Mouse (Mus musculus) liver, adult 2 months (tissue): Measurements from ENCODE around the gene Fbxl22. TPM values are rescaled to one million over a fixed set of nuclear protein-coding genes. Genes with fewer than 3 reads are reported as not detected.

Experiments
- DNase-seq: peaks from one replicate; pipeline ENCODE4 v3.0.0-alpha.2; 2011; ENCODE audit warnings: low read depth, low spot score; ENCODE audit errors: extremely low read depth
- H3K27ac ChIP-seq: fragments of 200-500 bp; replicated peaks from 2 replicates; pipeline ENCODE4 v1.5.1; 2012; ENCODE audit warnings: low read depth, mild to moderate bottlenecking, control low read depth, inconsistent platforms, low read length; ENCODE audit not compliant: insufficient read depth
- H3K27me3 ChIP-seq: fragments of 200-500 bp; 2 replicates; pipeline ENCODE4 v1.6.1; 2012; ENCODE audit warnings: mild to moderate bottlenecking, moderate library complexity, low read length, inconsistent platforms; ENCODE audit not compliant: control insufficient read depth, insufficient read depth
- H3K36me3 ChIP-seq: fragments of 200-500 bp; 2 replicates; pipeline ENCODE4 v1.6.1; 2012; ENCODE audit warnings: low read length, inconsistent platforms; ENCODE audit not compliant: control insufficient read depth, insufficient read depth
- H3K4me1 ChIP-seq: fragments of 200-500 bp; 2 replicates; pipeline ENCODE4 v1.6.1; 2011; ENCODE audit warnings: low read length; ENCODE audit not compliant: control insufficient read depth, insufficient read depth
- H3K4me3 ChIP-seq: fragments of 200-500 bp; 2 replicates; pipeline ENCODE4 v1.5.1; 2011; ENCODE audit warnings: low read depth, mild to moderate bottlenecking, control low read depth, low read length, moderate library complexity; ENCODE audit not compliant: insufficient read depth
- H3K79me2 ChIP-seq: fragments of 200-500 bp; 2 replicates; pipeline ENCODE4 v1.6.1; 2012; ENCODE audit warnings: inconsistent platforms, mild to moderate bottlenecking, low read length, moderate library complexity; ENCODE audit not compliant: control insufficient read depth, insufficient read depth
- H3K9ac ChIP-seq: fragments of 200-500 bp; 2 replicates; pipeline ENCODE4 v1.6.1; 2012; ENCODE audit warnings: low read depth, mild to moderate bottlenecking, control low read depth, inconsistent platforms, low read length
- CTCF ChIP-seq: fragments of 200-500 bp; IDR thresholded peaks from 2 replicates; pipeline ENCODE4 v1.5.1; 2011; ENCODE audit warnings: low read depth, low read length, control low read depth
- POLR2A ChIP-seq: fragments of 200-500 bp; IDR thresholded peaks from 2 replicates; pipeline ENCODE4 v1.6.1; 2011; ENCODE audit warnings: low read length, control low read depth; ENCODE audit not compliant: insufficient read depth; ENCODE audit errors: extremely low read depth
- WGBS: fragments of 180-500 bp; shearing (Covaris S2); methylation state at CpG from one replicate; pipeline ENCODE4 v1.1.7; 2018; 5-methylcytosine and 5-hydroxymethylcytosine counted together
- polyA plus RNA-seq: library from polyadenylated mRNA; depleted of rRNA; stranded (reverse); fragments of >200 nt; gene quantifications from 2 replicates; pipeline ENCODE4 v1.2.3, GENCODE M21; 2012; rRNA removed
- total RNA-seq: library from RNA; depleted of rRNA; stranded (reverse); fragments of >200 nt; gene quantifications from 2 replicates; pipeline ENCODE4 v1.2.3, GENCODE M21; 2014; rRNA removed

Fbxl22 gene
- total and polyA plus RNA-seq, 2 experiments: 0.18 to 0.39 TPM

DNA sequence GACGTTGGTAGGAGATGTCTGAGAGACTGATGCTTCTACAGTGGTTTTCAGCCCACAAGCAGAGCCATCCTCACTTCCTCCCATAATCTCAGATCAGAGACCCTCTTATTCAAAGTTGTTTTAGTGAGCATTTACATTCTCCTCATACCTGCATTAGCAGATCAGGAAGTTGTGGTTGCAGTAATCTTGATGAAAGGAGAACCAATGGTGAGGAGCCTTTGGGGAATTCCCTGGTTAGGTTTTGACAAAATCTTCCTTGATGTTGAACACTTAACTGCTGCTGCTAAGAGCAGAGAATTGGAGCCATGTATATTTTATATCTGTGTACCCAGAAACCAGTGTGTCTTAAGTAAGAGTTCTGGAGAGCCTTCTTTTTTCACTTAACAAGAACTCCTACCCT, 22.0 kb downstream of the Fbxl22 start:
- peaks cover 69% of the 10 kb centered on the region for H3K36me3 ChIP-seq
- H3K27ac ChIP-seq: no peak overlapping the region
- no peaks in the 10 kb centered on the region for H3K79me2 ChIP-seq
- H3K4me3 ChIP-seq: no peak overlapping the region
- TF ChIP-seq POLR2A: no peak
- TF ChIP-seq CTCF: no peak
- no peak for DNase-seq
- H3K9ac ChIP-seq: no peak overlapping the region
- no peaks in the 10 kb centered on the region for H3K27me3 ChIP-seq
- no peaks in the 10 kb centered on the region for H3K4me1 ChIP-seq
- 88% methylated on average over 1 of the region's 1 CpGs for WGBS

DNA sequence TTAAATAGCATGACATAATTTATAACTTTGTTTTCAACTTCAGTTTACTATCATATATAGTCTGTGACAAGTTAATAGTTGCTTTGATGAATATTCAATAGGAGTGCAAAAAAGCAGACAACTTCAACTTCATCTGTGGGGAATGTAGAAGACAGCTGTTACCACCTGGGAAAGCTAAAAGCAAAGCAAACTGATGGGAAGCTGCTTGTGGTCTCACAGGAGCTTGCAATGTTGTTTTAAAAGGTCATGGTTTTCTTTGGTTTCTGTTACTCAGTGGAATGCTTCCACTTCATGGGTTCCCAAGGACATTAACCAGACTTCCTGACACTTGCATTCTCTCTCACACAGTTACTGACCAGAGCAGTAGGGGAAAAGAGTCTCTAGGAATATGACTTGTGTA, 25.6 kb downstream of the Fbxl22 start:
- TF ChIP-seq CTCF (no peak), POLR2A (no peak)
- H3K4me1 ChIP-seq: no peaks in the 10 kb centered on the region
- no peak overlapping the region for H3K9ac ChIP-seq
- H3K79me2 ChIP-seq: no peaks in the 10 kb centered on the region
- no peak overlapping the region for H3K4me3 ChIP-seq
- no peak for DNase-seq
- no peaks in the 10 kb centered on the region for H3K27me3 ChIP-seq
- H3K27ac ChIP-seq: no peak overlapping the region
- H3K36me3 ChIP-seq: peaks cover 71% of the 10 kb centered on the region

DNA sequence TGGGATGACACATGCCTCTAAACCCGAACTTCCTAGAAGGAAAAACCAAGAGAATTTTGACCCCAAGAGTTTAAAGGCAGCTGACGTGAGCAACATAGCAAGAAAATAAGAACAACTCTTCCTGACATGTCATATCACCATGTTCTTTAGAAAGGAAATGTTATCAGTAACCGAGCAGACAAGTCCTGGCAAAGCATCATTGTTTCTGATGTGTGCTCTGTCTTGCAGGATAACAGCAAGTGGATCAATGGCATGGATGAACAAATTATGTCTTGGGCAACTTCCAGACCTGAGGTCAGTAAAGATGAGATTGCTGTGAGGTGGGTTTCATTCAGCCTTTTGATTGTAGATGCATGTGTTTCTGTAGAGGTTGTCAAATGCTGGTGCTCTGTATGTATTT, 31.0 kb downstream of the Fbxl22 start:
- Histone ChIP-seq H3K4me3 (no peak overlapping the region), H3K36me3 (peaks cover 61% of the 10 kb centered on the region), H3K27ac (no peak overlapping the region), H3K27me3 (no peaks in the 10 kb centered on the region), H3K9ac (no peak overlapping the region), H3K4me1 (no peaks in the 10 kb centered on the region), H3K79me2 (no peaks in the 10 kb centered on the region)
- DNase-seq: no peak
- WGBS: 77% methylated on average over 3 of the region's 3 CpGs
- TF ChIP-seq CTCF (no peak), POLR2A (no peak)

DNA sequence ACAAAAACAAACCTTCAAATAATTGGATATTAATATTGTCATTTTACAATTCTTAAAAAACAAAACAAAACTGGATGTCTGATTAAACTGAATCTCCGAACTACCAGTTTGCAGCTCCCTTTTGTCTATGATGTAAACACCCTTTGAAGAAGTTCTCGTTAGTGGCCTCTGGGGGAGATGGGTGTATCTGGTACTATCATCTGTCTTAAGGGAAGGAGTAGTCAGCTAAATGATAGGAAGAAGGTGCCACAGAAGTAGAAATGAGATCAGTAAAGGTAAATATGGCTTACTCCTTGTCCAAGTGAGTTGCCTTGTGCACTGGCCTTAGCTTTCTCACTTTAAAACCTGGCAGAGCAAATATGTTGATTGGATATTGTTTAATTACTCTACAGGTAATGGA, 36.6 kb downstream of the Fbxl22 start:
- no peak overlapping the region for H3K9ac ChIP-seq
- H3K27ac ChIP-seq: no peak overlapping the region
- 96% methylated on average over 2 of the region's 2 CpGs for WGBS
- no peak for DNase-seq
- TF ChIP-seq CTCF: no peak
- TF ChIP-seq POLR2A: no peak
- no peaks in the 10 kb centered on the region for H3K27me3 ChIP-seq
- no peak overlapping the region for H3K4me3 ChIP-seq
- H3K36me3 ChIP-seq: peaks cover 58% of the 10 kb centered on the region
- no peaks in the 10 kb centered on the region for H3K4me1 ChIP-seq
- H3K79me2 ChIP-seq: no peaks in the 10 kb centered on the region

DNA sequence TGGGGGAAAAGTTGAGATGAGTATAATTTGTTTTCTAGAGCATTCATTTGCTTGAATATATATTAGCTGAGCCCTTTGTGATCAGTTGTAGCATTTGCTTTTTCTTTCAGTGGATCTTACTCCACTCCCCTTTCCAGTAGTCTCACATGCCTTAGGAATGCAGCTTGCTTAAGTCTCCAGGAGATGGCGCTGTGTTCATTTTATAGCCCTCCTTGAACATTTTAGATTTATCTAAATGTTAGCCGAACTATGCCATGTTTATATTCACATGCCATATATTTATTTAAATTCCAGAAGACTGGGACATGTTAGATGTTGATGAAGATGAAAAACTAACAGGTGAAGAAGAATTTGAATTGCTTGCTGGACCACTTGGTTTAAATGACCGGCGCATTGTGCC, 49.3 kb downstream of the Fbxl22 start:
- Histone ChIP-seq H3K9ac (no peak overlapping the region), H3K4me3 (no peak overlapping the region), H3K27ac (no peak overlapping the region), H3K27me3 (no peaks in the 10 kb centered on the region), H3K79me2 (no peaks in the 10 kb centered on the region), H3K4me1 (no peaks in the 10 kb centered on the region), H3K36me3 (peaks cover 50% of the 10 kb centered on the region)
- TF ChIP-seq POLR2A (no peak), CTCF (no peak)
- DNase-seq: peak; percentile 19
- 74% methylated on average over 4 of the region's 4 CpGs for WGBS

Other genes starting within 250 kb of the Fbxl22 start
- gene Herc1, start 164.1 kb downstream of the Fbxl22 start, total RNA-seq: 30.9 and 32.0 TPM in 2 replicates
- 4.5 and 5.6 TPM in 2 replicates for gene Herc1, start 164.1 kb downstream of the Fbxl22 start, polyA plus RNA-seq
- 37.7 and 41.5 TPM in 2 replicates for gene Usp3, start 78.5 kb upstream of the Fbxl22 start, total RNA-seq
- gene Usp3, start 78.5 kb upstream of the Fbxl22 start, polyA plus RNA-seq: 9.8 and 11.2 TPM in 2 replicates
- 0.34 TPM in 1 of 2 replicates, not detected in the other for gene Car12, start 199.1 kb upstream of the Fbxl22 start, total RNA-seq
- gene Car12, start 199.1 kb upstream of the Fbxl22 start, polyA plus RNA-seq: 0.24 TPM in 1 of 2 replicates, not detected in the other